Mouse (Mus musculus) hindlimb bud, embryonic 11.5 days (tissue): ENCODE results near the gene Gm9964.

Experiments
- DNase-seq: peaks from one replicate; pipeline ENCODE4 v3.0.0-alpha.2; 2012; ENCODE audit warnings: low read depth, low spot score; ENCODE audit errors: extremely low spot score

The Gm9964 gene

GRCm38 (mm10) chr11:79254391-79255098, 42.2 kb downstream of the Gm9964 start, which contains the start of gene Wsb1:
Wsb1 (minus strand) TSS chr11:79254671.
- peak; percentile 58 for DNase-seq

GRCm38 (mm10) chr11:79253542-79254390, 42.9 kb downstream of the Gm9964 start:
- no peak for DNase-seq

GRCm38 (mm10) chr11:79252881-79253541, 43.7 kb downstream of the Gm9964 start:
- DNase-seq, result no peak
